Mouse (Mus musculus) thymus, postnatal 0 days (tissue): ENCODE measurements around the gene Arv1. TPM values are rescaled to one million over a fixed set of nuclear protein-coding genes. Genes with fewer than 3 reads are reported as not detected.

Source experiments
- DNase-seq: peaks from one replicate; pipeline ENCODE4 v3.0.0-alpha.2; 2015; ENCODE audit warnings: low spot score
- polyA plus RNA-seq: library from polyadenylated mRNA; unstranded; fragments of >200 nt; fragmentation: Nextera tagmentation; extraction: Ambion mirVana; gene quantifications from 2 replicates; pipeline ENCODE4 v1.2.1, GENCODE M21; 2015

Gene Arv1
- 20.5 and 23.3 TPM in 2 replicates for polyA plus RNA-seq

DNA sequence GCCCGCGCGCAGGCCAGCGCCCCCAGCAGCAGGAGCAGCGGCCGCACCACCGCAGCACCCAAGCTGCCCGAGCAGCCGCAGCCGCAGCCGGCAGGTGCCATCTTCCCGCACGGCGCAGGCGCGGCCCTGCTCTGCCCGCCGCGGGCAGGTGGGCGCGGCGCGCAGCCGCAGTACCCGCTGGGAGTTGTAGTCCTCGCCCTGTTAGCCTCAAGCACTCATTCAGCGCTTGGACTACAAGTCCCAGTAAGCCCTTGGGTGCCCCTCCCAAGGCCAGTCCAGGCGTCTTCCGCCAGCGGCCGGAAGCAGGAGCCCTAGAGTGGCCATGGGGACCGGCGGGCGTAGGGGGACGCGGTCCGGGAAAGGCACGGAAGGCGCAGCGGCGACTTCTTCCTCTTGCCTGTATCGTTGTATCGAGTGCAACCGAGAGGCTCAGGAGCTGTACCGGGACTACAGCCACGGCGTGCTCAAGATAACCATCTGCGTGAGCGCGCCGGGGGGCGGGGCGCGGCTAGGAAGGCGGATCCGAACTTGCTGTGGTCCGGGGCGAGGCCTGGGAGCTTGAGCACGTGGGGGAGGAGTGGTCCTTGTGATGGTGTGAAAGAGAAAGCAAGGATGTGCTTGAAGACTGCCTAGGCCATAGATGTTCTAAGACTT lies at the start of gene Arv1, which contains the start of gene Ttc13:
Gene Arv1 (plus strand): TSS at position 278 of the 654 bp plus-strand sequence.
Gene Ttc13 (minus strand): TSS at position 122 of the 654 bp plus-strand sequence.
- peak; percentile 96 for DNase-seq

- DNase-seq, result no peak
Observed at GRCm38 (mm10) chr8:124672345-124672744, 49.6 kb upstream of the Arv1 start.

DNA sequence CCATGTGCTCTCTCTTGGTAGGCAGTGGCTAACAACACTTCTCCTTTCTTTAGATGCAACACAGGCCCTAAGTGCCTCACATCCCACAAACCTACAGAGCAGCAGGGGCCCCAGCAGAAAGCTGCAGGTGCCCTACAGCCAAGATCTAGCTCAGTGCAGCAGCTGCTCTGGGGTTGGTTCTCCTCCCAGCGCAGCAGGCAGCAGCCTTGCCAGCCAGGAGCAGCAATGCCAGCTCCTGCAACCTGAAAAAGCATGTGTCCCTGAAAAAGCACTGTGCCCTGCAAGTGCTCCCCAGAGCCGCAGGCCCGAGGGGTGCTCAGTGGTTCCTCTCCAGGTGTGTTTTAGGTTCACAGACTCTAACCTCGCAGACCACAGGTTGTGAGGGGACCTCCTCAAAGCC lies 45.3 kb upstream of the Arv1 start:
- peak; percentile 8 for DNase-seq

- no peak for DNase-seq
Observed at GRCm38 (mm10) chr8:124677078-124677477, 44.9 kb upstream of the Arv1 start.

DNA sequence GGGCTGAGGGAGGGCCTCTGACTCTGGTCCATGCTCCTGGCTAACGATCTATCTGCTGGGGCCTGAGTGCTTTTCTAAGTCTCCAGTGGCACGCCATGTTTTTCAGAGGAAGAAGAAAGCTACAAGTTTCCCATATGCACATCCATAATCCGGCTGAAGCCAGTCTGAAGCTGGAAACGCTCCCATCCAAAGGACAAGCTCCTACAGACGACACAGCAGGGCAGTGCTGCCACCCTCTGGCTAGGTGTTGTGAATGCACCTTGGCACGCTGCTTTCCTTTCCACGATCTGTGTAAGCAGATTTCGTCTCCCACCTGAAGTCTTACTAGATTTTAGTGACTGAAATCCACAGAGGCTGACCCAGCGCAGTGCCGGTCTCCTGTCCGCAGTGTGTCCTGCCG lies 44.5 kb upstream of the Arv1 start:
- peak; percentile 52 for DNase-seq

DNA sequence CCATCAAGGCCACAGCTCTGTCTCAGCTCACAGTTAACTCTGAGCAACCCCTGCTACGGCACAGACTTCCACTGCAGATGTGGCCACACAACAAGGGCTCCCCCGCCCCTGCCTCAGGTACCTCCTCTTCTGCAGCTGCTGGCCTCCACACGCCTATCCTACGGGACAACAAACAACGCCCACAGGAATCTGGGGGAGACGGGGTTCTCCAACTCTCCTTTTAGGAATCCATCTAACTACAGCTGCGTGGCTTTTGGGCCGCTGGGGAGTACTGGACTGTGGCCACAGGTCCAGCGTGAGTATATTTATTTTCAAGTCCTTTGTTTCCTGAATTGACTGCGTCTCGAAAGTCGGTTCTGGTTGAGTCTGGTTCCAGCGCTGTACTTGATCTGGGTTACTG lies 43.7 kb upstream of the Arv1 start:
- DNase-seq, result no peak

DNA sequence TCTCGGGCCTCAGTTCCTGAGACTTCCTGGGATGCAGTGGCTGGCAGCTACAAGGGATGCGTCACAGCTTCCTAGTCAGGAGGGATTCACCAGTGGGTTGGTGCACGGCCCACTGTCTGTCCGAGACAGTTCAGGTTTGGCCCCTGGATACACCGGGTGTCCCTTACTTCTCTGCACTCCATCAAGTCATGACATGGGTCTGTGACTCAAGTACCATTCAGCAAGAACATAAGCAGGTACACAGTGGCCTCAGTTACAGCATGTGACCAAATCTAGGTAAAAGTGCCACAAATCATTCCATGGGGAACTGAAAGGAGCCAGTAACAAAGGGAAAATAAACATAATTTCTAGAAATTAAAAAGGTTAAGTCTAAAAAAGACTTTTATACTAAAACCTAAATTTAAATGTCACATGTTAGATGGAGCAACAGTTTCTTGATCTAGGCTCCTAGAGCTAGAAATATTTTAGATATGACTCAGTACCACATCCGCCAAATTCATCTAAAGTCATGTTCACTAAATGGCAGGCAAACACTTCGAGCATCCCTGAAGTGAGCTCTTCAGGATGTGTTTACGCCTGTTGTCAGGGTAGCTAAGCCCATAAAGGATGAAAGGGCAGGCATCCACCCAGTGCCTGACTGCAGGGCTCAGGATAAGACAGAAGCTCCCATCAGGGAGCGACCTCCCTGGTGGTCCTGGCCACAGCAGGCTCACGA lies 40.7 kb upstream of the Arv1 start:
- no peak for DNase-seq

GRCm38 (mm10) chr8:124681792-124682157 lies 40.2 kb upstream of the Arv1 start:
- no peak for DNase-seq

DNA sequence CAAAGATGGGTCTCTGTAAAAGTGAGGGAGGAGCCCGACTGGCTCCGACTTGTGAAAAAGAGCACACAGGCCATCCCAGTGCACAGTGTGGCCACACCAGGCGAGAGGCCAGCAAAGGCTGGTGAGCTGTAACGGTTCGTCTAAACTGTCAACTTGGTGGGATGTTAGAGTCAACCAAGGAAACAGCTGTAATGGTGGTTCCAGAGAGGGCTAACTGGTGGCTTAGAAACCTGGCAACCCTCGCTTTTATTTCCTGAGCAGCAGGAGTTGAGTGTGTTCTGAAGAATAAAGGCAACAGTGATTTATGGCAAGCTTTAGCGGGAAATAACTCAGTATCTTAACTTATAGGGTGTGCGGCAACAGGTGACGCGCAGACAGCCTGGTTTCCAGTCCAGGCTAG lies 39.7 kb upstream of the Arv1 start:
- no peak for DNase-seq

DNA sequence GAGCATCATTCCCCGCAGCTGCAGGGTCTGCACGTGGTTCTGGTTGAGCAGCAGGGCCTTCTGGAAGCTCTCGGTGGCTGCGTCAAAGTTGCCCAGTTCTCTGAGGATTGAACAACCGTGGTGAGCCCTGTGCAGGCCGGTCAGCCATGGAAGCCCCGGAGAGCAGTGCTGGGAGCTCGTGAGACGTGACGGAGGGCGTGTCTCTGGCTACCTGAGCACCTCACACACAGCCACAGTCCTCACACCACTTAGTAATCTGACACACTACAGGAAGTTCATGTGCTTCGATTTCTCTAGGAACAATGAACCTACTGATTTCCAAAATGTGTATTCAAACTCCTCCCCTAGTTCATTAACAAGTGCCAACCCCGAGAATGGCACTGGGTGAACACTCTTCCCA lies 33.0 kb upstream of the Arv1 start:
- no peak for DNase-seq

- no peak for DNase-seq
Observed at GRCm38 (mm10) chr8:124691706-124692105, 30.2 kb upstream of the Arv1 start.

- no peak for DNase-seq
Observed at GRCm38 (mm10) chr8:124695424-124696100, 26.4 kb upstream of the Arv1 start.

DNA sequence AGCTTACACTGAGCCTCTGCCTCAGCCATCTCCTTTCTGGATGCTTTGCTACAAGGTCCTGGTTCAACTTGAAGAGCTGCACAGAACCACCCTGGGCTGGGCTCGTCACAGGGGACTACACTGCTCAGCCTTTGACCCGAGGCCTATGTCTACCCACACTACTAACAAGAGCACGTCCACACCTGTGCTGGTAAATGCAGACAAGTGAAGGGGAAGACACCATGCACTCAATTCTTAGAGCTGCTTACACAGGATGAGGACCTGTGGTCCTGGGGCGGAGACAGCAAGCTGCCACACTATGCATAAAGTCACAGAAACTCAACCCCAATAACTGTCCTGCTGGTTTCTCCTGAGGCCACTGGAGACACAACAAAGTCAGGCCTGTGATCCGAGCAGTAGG lies 21.7 kb upstream of the Arv1 start:
- peak; percentile 21 for DNase-seq

- peak; percentile 86 for DNase-seq
Observed at GRCm38 (mm10) chr8:124701023-124701422, 20.9 kb upstream of the Arv1 start.

GRCm38 (mm10) chr8:124702183-124702582 lies 19.8 kb upstream of the Arv1 start:
- no peak for DNase-seq

DNA sequence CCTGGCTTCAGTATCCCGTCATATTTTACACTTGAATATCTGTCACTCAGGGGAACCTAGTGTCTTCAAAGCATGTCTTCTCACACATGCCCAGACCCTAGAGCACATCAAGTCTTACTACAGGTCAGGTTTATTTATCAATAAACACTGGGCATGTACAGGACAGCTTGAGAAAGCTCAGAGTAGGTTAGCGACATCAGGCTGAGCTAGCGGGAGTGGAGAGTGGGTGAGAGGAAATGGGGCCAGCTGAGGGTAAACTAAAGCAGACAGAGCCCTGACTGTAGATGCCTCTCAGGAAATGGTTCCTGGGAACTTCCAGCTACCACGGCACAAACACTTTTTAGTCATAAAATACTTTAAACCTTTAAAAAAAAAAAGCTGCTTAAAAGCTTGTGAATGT lies 18.4 kb upstream of the Arv1 start:
- peak; percentile 46 for DNase-seq

DNA sequence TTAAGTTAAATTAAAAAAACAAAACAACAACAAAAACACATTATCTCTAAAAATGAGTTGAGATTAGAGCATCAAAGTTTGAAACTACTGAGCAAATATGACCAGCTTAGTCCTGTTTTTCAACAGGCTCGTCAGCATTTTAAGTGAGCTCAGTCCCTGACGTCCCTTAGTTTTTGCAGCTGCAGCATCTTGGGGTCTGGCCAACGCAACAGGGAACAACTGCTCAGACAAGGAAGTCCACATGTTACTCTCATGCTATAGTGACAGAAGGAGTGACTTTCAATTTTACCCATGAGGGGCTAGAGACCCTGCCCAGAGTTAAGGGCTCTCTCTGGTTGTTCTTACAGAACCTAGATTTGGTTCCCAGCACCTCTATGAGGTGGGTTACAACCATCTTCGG lies 17.6 kb upstream of the Arv1 start:
- DNase-seq, result no peak

DNA sequence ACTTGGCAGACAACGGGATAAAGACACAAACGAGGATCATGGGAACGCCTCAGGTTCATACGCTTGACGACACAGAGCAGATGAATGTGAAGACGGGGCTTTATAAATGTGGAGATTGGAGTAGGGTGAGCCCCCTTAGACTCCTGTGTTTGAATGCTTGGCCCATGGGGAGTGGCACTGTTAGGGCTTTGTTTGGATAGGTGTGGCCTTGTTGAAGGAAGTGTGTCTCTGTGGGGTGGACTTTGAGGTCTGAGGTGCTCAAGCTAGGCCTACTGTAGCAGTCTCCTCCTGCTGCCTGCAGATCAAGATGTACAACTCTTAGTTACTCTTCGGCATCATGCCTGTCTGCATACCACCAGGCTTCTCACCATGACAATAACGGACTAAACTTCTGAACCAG lies 16.1 kb upstream of the Arv1 start:
- no peak for DNase-seq

DNA sequence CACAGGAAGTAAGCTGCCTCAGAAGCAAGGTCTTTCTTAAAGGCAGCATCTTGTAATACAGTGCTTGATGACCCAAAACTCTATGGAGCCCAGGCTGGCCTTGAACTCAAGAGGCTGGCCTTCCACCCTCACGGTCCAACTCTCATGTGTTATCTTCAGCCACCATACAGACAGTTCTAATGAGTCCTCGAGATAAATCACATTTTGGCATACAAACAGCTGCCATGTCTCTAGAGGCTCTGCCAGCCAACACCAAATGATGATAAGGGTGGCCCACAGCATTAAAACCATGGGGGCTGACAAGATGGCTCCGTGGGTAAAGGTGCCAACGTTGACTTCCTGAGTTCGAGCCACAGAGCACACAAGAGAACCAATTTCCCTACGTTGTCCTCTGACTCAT lies 8.7 kb upstream of the Arv1 start:
- DNase-seq, result no peak

GRCm38 (mm10) chr8:124715736-124716135 lies 6.2 kb upstream of the Arv1 start:
- no peak for DNase-seq

- peak; percentile 28 for DNase-seq
Observed at GRCm38 (mm10) chr8:124720133-124720532, 1.8 kb upstream of the Arv1 start.
